Mouse (Mus musculus) small intestine, adult 2 months (tissue): Measurements from ENCODE around the gene Dlgap1. TPM values are rescaled to one million over a fixed set of nuclear protein-coding genes. Genes with fewer than 3 reads are reported as not detected.

Experiments used
- H3K27ac ChIP-seq: fragments of 200-500 bp; 2 replicates; pipeline ENCODE4 v1.5.1; 2012; ENCODE audit warnings: low read depth, low read length, control low read depth, inconsistent platforms; ENCODE audit not compliant: insufficient read depth
- H3K27me3 ChIP-seq: fragments of 200-500 bp; 2 replicates; pipeline ENCODE4 v1.6.1; 2012; ENCODE audit warnings: mild to moderate bottlenecking, moderate library complexity, low read length, inconsistent platforms; ENCODE audit not compliant: control insufficient read depth, insufficient read depth
- H3K36me3 ChIP-seq: fragments of 200-500 bp; 2 replicates; pipeline ENCODE4 v1.6.1; 2012; ENCODE audit warnings: mild to moderate bottlenecking, low read length, control low read depth, inconsistent platforms; ENCODE audit not compliant: control insufficient read depth, insufficient read depth
- H3K4me1 ChIP-seq: fragments of 200-500 bp; 2 replicates; pipeline ENCODE4 v1.6.1; 2012; ENCODE audit warnings: low read length, inconsistent platforms, mixed read lengths; ENCODE audit not compliant: control insufficient read depth, insufficient read depth, insufficient read length
- H3K4me3 ChIP-seq: fragments of 200-500 bp; 2 replicates; pipeline ENCODE4 v1.5.1; 2012; ENCODE audit warnings: low read depth, mild to moderate bottlenecking, control low read depth, inconsistent platforms, low read length, moderate library complexity
- CTCF ChIP-seq: fragments of 200-500 bp; IDR thresholded peaks from 2 replicates; pipeline ENCODE4 v1.5.1; 2012; ENCODE audit warnings: low read depth, mild to moderate bottlenecking, control low read depth, inconsistent platforms, low read length, moderate library complexity, mixed read lengths; ENCODE audit not compliant: insufficient replicate concordance, insufficient read length; ENCODE audit errors: extremely low read depth
- POLR2A ChIP-seq: fragments of 200-500 bp; IDR thresholded peaks from 2 replicates; pipeline ENCODE4 v1.6.1; 2012; ENCODE audit warnings: low read depth, mild to moderate bottlenecking, control low read depth, inconsistent platforms, low read length, moderate library complexity
- WGBS: fragments of 180-500 bp; shearing (Covaris S2); methylation state at CpG from one replicate; pipeline ENCODE4 v1.1.7; 2018; 5-methylcytosine and 5-hydroxymethylcytosine counted together
- polyA plus RNA-seq: library from polyadenylated mRNA; depleted of rRNA; stranded (reverse); fragments of >200 nt; gene quantifications from 2 replicates; pipeline ENCODE4 v1.2.3, GENCODE M21; 2012

The Dlgap1 gene
- polyA plus RNA-seq, 1 experiment = 0.61 TPM

DNA sequence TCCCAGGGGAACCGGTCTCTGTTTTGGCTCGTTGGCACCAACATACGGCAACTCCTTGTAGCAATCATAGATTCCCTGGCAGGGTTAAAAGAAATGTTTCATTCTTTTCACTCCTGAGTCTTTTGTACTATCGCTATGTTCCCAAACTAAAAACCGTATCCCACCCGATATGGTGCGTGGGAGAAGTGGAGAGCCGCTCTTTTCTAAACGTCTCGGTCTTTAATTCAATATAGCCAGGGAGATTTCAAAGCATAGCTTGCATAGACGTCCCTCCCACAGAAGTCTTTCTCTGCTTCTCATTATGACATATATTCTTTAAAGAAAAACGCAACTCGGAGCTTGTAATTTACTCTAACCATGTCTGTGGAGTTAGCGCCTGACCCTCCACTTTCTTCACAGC, 833.1 kb downstream of the Dlgap1 start:
- H3K4me1 ChIP-seq = no peaks in the 10 kb centered on the region
- H3K4me3 ChIP-seq = no peak overlapping the region
- WGBS = 92% methylated on average over 14 of the region's 14 CpGs
- H3K27me3 ChIP-seq = no peaks in the 10 kb centered on the region
- TF ChIP-seq CTCF (no peak), POLR2A (no peak)
- no peaks in the 10 kb centered on the region for H3K36me3 ChIP-seq
- H3K27ac ChIP-seq = no peak overlapping the region

DNA sequence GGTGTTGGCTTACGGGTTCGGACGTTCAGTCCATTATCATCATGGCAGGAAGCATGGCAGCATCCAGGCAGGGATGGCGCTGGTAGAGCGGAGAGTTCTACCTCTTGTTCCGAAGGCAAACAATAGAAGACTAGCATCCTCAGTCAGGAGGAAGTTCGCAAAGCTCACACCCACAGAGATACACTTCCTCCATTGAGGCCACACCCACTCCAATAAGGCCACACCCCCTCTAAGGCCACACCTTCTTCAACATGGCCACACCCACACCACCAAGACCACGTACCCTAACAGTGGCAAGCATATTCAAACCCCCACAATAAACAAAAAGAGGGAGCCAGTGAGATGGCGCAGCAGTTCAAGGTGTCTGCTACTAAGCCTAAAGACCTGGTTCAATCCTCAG, 837.0 kb downstream of the Dlgap1 start:
- no peak for TF ChIP-seq POLR2A
- no peak for TF ChIP-seq CTCF
- H3K36me3 ChIP-seq = no peaks in the 10 kb centered on the region
- H3K27me3 ChIP-seq = no peaks in the 10 kb centered on the region
- H3K27ac ChIP-seq = no peak overlapping the region
- H3K4me3 ChIP-seq = no peak overlapping the region
- WGBS = 93% methylated on average over 9 of the region's 9 CpGs
- peaks cover 2% of the 10 kb centered on the region; the same call in 1 of the 2 replicates for H3K4me1 ChIP-seq

DNA sequence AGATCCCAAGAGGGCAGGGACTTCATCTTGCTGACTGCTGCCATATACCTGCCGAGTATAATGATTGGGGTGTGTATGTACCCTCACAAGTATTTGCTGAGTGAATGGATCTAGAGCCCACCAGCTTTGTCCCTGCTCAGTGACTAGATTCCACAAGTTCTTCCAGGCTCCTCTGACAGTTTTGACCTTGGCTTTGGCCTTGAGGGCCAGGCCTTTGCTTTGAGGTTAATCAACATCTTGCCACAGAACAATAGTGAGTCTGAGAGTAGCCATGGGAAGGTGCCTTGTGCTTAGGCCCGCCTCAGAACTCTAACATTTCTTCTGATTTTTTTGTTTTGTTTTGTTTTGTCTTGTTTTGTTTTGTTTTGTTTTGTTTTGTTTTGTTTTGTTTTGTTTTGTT, 837.7 kb downstream of the Dlgap1 start:
- Histone ChIP-seq H3K27me3 (no peaks in the 10 kb centered on the region), H3K36me3 (no peaks in the 10 kb centered on the region), H3K27ac (no peak overlapping the region), H3K4me3 (no peak overlapping the region), H3K4me1 (peaks cover 2% of the 10 kb centered on the region; the same call in 1 of the 2 replicates)
- TF ChIP-seq POLR2A (no peak), CTCF (no peak)
- 88% methylated on average over 2 of the region's 2 CpGs for WGBS

DNA sequence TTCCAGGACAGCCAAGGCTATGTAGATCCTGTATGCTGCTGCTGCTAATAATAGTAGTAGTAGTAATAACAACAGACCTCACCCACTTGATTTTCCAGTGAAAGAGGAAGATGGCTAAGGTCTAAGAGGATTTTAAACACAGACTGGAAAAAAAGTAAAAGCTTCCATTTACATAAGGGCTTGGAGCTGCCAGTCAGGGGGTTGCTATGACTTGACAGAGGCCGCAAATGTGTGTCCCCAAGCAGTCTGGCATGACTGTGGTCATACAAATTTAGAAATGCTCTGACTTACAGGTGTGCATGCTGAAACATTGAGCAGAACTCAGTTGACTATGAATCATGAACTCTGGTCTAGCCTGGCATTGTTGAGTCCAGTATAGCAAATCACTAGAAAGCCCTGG, 839.0 kb downstream of the Dlgap1 start:
- Histone ChIP-seq H3K27ac (no peak overlapping the region), H3K4me1 (peaks cover 2% of the 10 kb centered on the region; the same call in 1 of the 2 replicates), H3K4me3 (no peak overlapping the region), H3K36me3 (no peaks in the 10 kb centered on the region), H3K27me3 (no peaks in the 10 kb centered on the region)
- TF ChIP-seq POLR2A (no peak), CTCF (no peak)
- WGBS = 98% methylated on average over 1 of the region's 1 CpGs

DNA sequence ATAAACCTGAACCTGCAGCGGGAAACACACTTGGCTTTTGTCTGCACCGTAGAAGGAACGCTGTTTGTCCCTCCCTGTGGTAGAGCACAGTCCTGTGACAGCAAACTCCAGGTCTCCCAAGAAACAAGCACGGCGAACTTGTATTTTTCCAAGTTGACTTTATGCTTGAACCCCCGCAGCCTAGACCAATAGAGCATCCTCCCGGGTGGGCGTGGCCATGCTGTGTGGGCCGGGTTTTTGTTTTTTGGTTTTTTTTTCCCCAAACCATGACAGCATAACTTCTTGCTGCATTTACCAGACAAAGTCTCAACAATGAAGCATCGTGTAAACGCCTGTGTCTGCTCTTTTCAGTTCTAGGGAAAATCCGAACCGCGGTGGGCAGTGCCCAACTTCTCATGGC, 840.0 kb downstream of the Dlgap1 start:
- peaks cover 2% of the 10 kb centered on the region; the same call in 1 of the 2 replicates for H3K4me1 ChIP-seq
- TF ChIP-seq CTCF = no peak
- TF ChIP-seq POLR2A = no peak
- WGBS = 77% methylated on average over 14 of the region's 14 CpGs
- H3K27me3 ChIP-seq = no peaks in the 10 kb centered on the region
- H3K36me3 ChIP-seq = no peaks in the 10 kb centered on the region
- H3K27ac ChIP-seq = no peak overlapping the region
- H3K4me3 ChIP-seq = no peak overlapping the region

DNA sequence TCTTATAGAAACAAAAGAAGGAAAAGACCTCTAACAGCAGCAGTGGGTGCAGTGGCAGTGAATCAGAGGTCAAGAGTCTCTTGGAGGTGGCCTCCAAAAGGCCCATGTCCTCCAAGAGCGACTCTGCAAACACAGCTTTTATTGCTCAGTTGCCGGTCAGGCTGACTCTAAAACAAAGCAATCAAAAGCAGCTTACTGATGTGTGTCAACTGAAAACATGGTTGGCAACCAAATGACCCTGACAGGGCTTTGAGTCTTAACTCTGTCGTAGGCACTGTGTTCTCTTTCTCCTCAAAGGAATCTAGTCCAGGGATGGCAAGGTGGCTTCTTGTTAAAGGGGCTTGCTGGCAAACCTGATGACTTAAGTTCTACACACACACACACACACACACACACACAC, 840.9 kb downstream of the Dlgap1 start:
- no peak overlapping the region for H3K27ac ChIP-seq
- peaks cover 2% of the 10 kb centered on the region; the same call in 1 of the 2 replicates for H3K4me1 ChIP-seq
- WGBS = 41% methylated on average over 3 of the region's 3 CpGs
- no peak for TF ChIP-seq CTCF
- TF ChIP-seq POLR2A = no peak
- no peaks in the 10 kb centered on the region for H3K36me3 ChIP-seq
- H3K4me3 ChIP-seq = no peak overlapping the region
- H3K27me3 ChIP-seq = no peaks in the 10 kb centered on the region

DNA sequence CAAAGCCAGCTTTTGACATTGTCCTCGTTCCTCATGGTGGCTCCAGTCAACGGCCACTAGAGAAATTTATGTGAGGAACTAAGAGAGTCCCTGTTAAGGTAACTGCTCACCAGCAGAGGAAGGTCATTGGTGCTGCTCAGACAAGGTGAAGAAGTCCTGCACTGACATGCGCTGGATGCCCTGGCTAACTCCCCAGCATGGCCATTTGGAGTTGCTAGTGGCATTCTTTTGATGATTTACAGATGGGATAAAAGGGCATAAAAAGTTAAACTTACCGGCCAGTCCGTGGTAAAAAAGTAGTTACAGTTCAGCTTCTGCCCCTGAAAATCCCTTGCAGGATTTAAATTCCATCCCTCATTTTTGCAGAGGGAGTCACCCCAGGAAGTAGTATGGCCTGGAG, 841.9 kb downstream of the Dlgap1 start:
- no peak overlapping the region for H3K27ac ChIP-seq
- no peak for TF ChIP-seq CTCF
- peaks cover 2% of the 10 kb centered on the region; the same call in 1 of the 2 replicates for H3K4me1 ChIP-seq
- no peak overlapping the region for H3K4me3 ChIP-seq
- no peaks in the 10 kb centered on the region for H3K36me3 ChIP-seq
- 91% methylated on average over 5 of the region's 5 CpGs for WGBS
- no peaks in the 10 kb centered on the region for H3K27me3 ChIP-seq

DNA sequence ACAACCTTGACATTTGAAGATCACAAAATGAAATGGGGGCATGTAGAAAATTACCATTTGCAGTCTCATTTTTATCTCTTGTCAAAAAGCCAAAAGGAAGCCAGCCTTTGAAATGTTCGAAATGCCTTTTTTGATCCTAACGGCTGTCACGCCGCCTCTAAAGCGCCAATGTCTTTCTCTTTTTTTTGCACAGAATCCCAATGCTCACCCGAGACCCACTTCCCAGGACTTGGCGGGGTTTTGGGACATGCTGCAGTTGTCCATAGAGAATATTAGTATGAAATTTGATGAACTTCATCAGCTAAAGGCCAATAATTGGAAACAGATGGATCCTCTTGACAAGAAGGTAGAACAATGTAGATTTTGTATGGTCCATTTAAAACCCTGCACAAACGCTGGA, 846.1 kb downstream of the Dlgap1 start:
- WGBS = 66% methylated on average over 8 of the region's 8 CpGs
- no peak for TF ChIP-seq CTCF
- no peak for TF ChIP-seq POLR2A
- H3K27ac ChIP-seq = no peak overlapping the region

More for the DNA sequence above, 846.1 kb downstream of the Dlgap1 start:
- Histone ChIP-seq H3K36me3 (no peaks in the 10 kb centered on the region), H3K27me3 (peaks cover 10% of the 10 kb centered on the region; the same call in 1 of the 2 replicates), H3K4me1 (peaks cover 7% of the 10 kb centered on the region), H3K4me3 (no peak overlapping the region)
